Mouse (Mus musculus) spleen, postnatal 4 days (tissue): ENCODE results near the gene Ssxb9.
"Not testable (repeated sequence)": the region's sequence is repeated elsewhere in the genome, so short reads cannot be mapped to it uniquely, and the experiment has no call there.

Experiments
- DNase-seq, 2 experiments: peaks; one replicate each; pipeline ENCODE4 v3.0.0; 2022; ENCODE audit warnings: low spot score in 2 of 2

The Ssxb9 gene

DNA sequence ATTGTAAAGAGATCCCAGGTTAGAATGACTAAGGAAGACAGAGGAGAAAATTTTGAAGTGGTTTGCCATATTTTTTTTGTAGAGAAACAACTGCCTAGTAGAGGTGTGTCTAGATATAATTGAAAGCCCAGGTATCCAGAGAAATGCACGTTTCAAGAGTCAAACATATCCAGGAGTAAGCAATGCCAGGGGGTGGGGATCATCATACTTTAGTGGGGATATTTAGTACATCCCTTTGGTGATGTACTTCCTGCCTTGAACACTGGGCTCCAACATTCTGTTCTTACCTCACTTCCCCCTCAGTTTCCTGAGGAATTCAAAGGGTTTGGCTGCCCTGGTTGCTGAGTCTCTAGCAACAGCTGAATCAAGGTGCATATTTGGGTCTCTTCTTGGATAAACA is at the start of gene Ssxb9:
TSS of gene Ssxb9 (plus strand) at position 301 of the 400 bp plus-strand sequence.
- not testable (repeated sequence) for DNase-seq

GRCm38 (mm10) chrX:8327124-8327523 is 39.7 kb upstream of the Ssxb9 start, which contains the start of gene Ssxb10:
Gene Ssxb10, plus strand, starts transcription at chrX:8327424.
- DNase-seq = no peak

DNA sequence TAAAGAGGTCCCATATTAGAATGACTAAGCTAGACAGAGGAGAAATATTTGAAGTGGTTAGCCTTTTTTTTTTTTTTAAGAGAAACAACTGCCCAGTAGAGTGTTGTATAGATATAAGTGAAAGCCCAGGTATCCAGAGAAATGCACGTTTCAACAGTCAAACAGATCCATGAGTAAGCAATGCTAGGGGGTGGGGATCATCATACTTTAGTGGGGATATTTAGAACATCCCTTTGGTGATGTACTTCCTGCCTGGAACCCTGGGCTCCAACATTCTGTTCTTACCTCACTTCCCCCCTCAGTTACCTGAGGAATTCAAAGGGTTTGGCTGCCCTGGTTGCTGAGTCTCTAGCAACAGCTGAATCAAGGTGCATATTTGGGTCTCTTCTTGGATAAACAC is 46.2 kb downstream of the Ssxb9 start, which contains the start of gene Ssxb1:
TSS of gene Ssxb1 (plus strand) at position 301 of the 400 bp plus-strand sequence.
- DNase-seq = not testable (repeated sequence)
